Mouse (Mus musculus) kidney, postnatal 0 days (tissue): ENCODE measurements around the gene AC170998.1. TPM values are rescaled to one million over a fixed set of nuclear protein-coding genes. Genes with fewer than 3 reads are reported as not detected.
A peak's percentile ranks its signal among the peaks of the same experiment; 100 is the strongest.

Source experiments
- ATAC-seq: fragments of 200-750 bp; cut with Nextera tagmentation; replicated peaks from 2 replicates; pipeline ENCODE4 v1.8.0; 2017; ENCODE audit warnings: low read depth, moderate number of reproducible peaks, moderate TSS enrichment, moderate library complexity; ENCODE audit not compliant: low FRiP score
- DNase-seq: peaks from one replicate; pipeline ENCODE4 v3.0.0-alpha.2; 2016; ENCODE audit warnings: low spot score
- H3K27ac ChIP-seq: fragments of 300-500 bp; sonication (generic); 2 replicates; pipeline ENCODE4 v1.5.1; 2014; ENCODE audit warnings: mild to moderate bottlenecking
- H3K27me3 ChIP-seq: fragments of 300-500 bp; sonication (generic); 2 replicates; pipeline ENCODE4 v1.6.1; 2014; ENCODE audit warnings: low read length, mixed read lengths; ENCODE audit not compliant: insufficient read depth
- H3K36me3 ChIP-seq: fragments of 300-500 bp; sonication (generic); 2 replicates; pipeline ENCODE4 v1.6.1; 2014; ENCODE audit warnings: low read length, mixed read lengths; ENCODE audit not compliant: insufficient read depth
- H3K4me1 ChIP-seq: fragments of 300-500 bp; sonication (generic); replicated peaks from 2 replicates; pipeline ENCODE4 v1.6.1; 2014; ENCODE audit warnings: antibody characterized with exemption, low read length, mixed read lengths; ENCODE audit not compliant: insufficient read depth
- H3K4me2 ChIP-seq: fragments of 300-500 bp; sonication (generic); 2 replicates; pipeline ENCODE4 v1.6.1; 2014; ENCODE audit warnings: mild to moderate bottlenecking, low read length, moderate library complexity, mixed read lengths
- H3K4me3 ChIP-seq: fragments of 300-500 bp; sonication (generic); replicated peaks from 2 replicates; pipeline ENCODE4 v1.5.1; 2014; ENCODE audit warnings: low read depth, low read length
- H3K9ac ChIP-seq: fragments of 300-500 bp; sonication (generic); 2 replicates; pipeline ENCODE4 v1.6.1; 2014; ENCODE audit warnings: low read depth, low read length
- H3K9me3 ChIP-seq: fragments of 300-500 bp; sonication (generic); replicated peaks from 2 replicates; pipeline ENCODE4 v1.6.1; 2016; ENCODE audit warnings: low read length, inconsistent platforms, mixed read lengths
- CTCF ChIP-seq: IDR thresholded peaks from 2 replicates; pipeline ENCODE4 v1.5.1; 2016; ENCODE audit warnings: antibody characterized with exemption, low read depth, mild to moderate bottlenecking, moderate library complexity
- WGBS: fragments of 180-500 bp; shearing (Covaris S2); extraction: QIAGEN DNeasy Blood & Tissue Kit; methylation state at CpG from one replicate; pipeline ENCODE4 v1.1.7; 2014; 5-methylcytosine and 5-hydroxymethylcytosine counted together
- polyA plus RNA-seq: library from polyadenylated mRNA; unstranded; fragments of >200 nt; fragmentation: Nextera tagmentation; extraction: Ambion mirVana; gene quantifications from 2 replicates; pipeline ENCODE4 v1.2.1, GENCODE M21; 2015

Gene AC170998.1
- polyA plus RNA-seq: 0.66 and 0.71 TPM in 2 replicates

- no peak within 1 kb of the TSS for H3K4me3 ChIP-seq
- no peak within 1 kb of the TSS for H3K4me2 ChIP-seq
- DNase-seq: no peak
- H3K27me3 ChIP-seq: no peaks in the 10 kb centered on the region
- 95% methylated on average over 4 of the region's 4 CpGs for WGBS
- no peak for TF ChIP-seq CTCF
- no peak within 1 kb of the TSS for H3K9ac ChIP-seq
- no peaks in the 10 kb centered on the region for H3K4me1 ChIP-seq
- ATAC-seq: no peak
- no peaks in the 10 kb centered on the region for H3K9me3 ChIP-seq
- H3K27ac ChIP-seq: no peak within 1 kb of the TSS
- H3K36me3 ChIP-seq: peaks cover 45% of the 10 kb centered on the region
Measured at GRCm38 (mm10) chr17:28725783-28726182, at the start of gene AC170998.1. Gene AC170998.1, plus strand, starts transcription at chr17:28726083.

GRCm38 (mm10) chr17:28682311-28683084 is 43.4 kb upstream of the AC170998.1 start:
- peak; percentile 18 for DNase-seq
- no peak overlapping the region for H3K4me3 ChIP-seq
- WGBS: 45% methylated on average over 13 of the region's 13 CpGs
- no peaks in the 10 kb centered on the region for H3K27me3 ChIP-seq
- H3K36me3 ChIP-seq: no peaks in the 10 kb centered on the region
- no peak overlapping the region for H3K9ac ChIP-seq
- H3K4me2 ChIP-seq: no peak overlapping the region
- H3K9me3 ChIP-seq: no peaks in the 10 kb centered on the region
- peak overlapping the region; percentile 31; the same call in 1 of the 2 replicates for H3K27ac ChIP-seq
- no peaks in the 10 kb centered on the region for H3K4me1 ChIP-seq
- peak; percentile 60; the same call in 1 of the 2 replicates for ATAC-seq
- no peak for TF ChIP-seq CTCF

- H3K4me1 ChIP-seq: no peaks in the 10 kb centered on the region
- DNase-seq (no peak), ATAC-seq (peak; percentile 49; the same call in 1 of the 2 replicates)
- H3K27me3 ChIP-seq: no peaks in the 10 kb centered on the region
- no peak overlapping the region for H3K4me3 ChIP-seq
- H3K36me3 ChIP-seq: no peaks in the 10 kb centered on the region
- H3K9me3 ChIP-seq: no peaks in the 10 kb centered on the region
- peak overlapping the region; percentile 65; the same call in 1 of the 2 replicates for H3K27ac ChIP-seq
- no peak overlapping the region for H3K4me2 ChIP-seq
- no peak for TF ChIP-seq CTCF
- 40% methylated on average over 1 of the region's 1 CpGs for WGBS
- no peak overlapping the region for H3K9ac ChIP-seq
Measured at GRCm38 (mm10) chr17:28683601-28684000, 42.3 kb upstream of the AC170998.1 start.

- no peak for ATAC-seq
- peaks cover 6% of the 10 kb centered on the region; the same call in 1 of the 2 replicates for H3K4me1 ChIP-seq
- H3K4me3 ChIP-seq: no peak overlapping the region
- 78% methylated on average over 19 of the region's 19 CpGs for WGBS
- H3K9ac ChIP-seq: no peak overlapping the region
- no peak for DNase-seq
- H3K36me3 ChIP-seq: no peaks in the 10 kb centered on the region
- H3K9me3 ChIP-seq: no peaks in the 10 kb centered on the region
- TF ChIP-seq CTCF: no peak
- no peak overlapping the region for H3K4me2 ChIP-seq
- H3K27ac ChIP-seq: no peak overlapping the region
- H3K27me3 ChIP-seq: no peaks in the 10 kb centered on the region
Measured at GRCm38 (mm10) chr17:28684631-28685030, 41.3 kb upstream of the AC170998.1 start.

GRCm38 (mm10) chr17:28687354-28687753 is 38.5 kb upstream of the AC170998.1 start:
- Histone ChIP-seq H3K4me3 (no peak overlapping the region), H3K4me2 (no peak overlapping the region), H3K27ac (no peak overlapping the region), H3K4me1 (peaks cover 7% of the 10 kb centered on the region; the same call in 1 of the 2 replicates), H3K36me3 (no peaks in the 10 kb centered on the region), H3K9me3 (no peaks in the 10 kb centered on the region), H3K27me3 (no peaks in the 10 kb centered on the region), H3K9ac (no peak overlapping the region)
- ATAC-seq (no peak), DNase-seq (no peak)
- no peak for TF ChIP-seq CTCF
- 46% methylated on average over 4 of the region's 4 CpGs for WGBS

GRCm38 (mm10) chr17:28689586-28690283 is 36.1 kb upstream of the AC170998.1 start, which contains the start of gene Slc26a8:
Gene Slc26a8, minus strand, starts transcription at chr17:28690233.
- H3K36me3 ChIP-seq: no peaks in the 10 kb centered on the region
- H3K9me3 ChIP-seq: no peaks in the 10 kb centered on the region
- H3K27ac ChIP-seq: peak within 1 kb of the TSS; percentile 98
- H3K4me3 ChIP-seq: peak within 1 kb of the TSS; percentile 96
- H3K4me1 ChIP-seq: peaks cover 16% of the 10 kb centered on the region
- no peak for DNase-seq
- no peaks in the 10 kb centered on the region for H3K27me3 ChIP-seq
- no peak for TF ChIP-seq CTCF
- ATAC-seq: no peak
- peak within 1 kb of the TSS; percentile 60 for H3K9ac ChIP-seq
- WGBS: 9% methylated on average over 40 of the region's 40 CpGs
- H3K4me2 ChIP-seq: peak within 1 kb of the TSS; percentile 79
